Mouse (Mus musculus): ENCODE data around the gene Trmt2b.
"Not testable (repeated sequence)": the region's sequence is repeated elsewhere in the genome, so short reads cannot be mapped to it uniquely, and the experiment has no call there.

Gene Trmt2b

GRCm38 (mm10) chrX:134220618-134221017, 56.2 kb downstream of the Trmt2b start:
- no peak for DNase-seq (ENCODE audit: low spot score)

- DNase-seq (ENCODE audit: low spot score): no peak
These were observed 58.6 kb downstream of the Trmt2b start for GRCm38 (mm10) chrX:134218161-134218560.

GRCm38 (mm10) chrX:134211151-134211642, 65.6 kb downstream of the Trmt2b start:
- DNase-seq (ENCODE audit: low spot score): no peak

GRCm38 (mm10) chrX:134208491-134208890, 68.3 kb downstream of the Trmt2b start:
- DNase-seq (ENCODE audit: low spot score): no peak

- DNase-seq (ENCODE audit: low spot score): not testable (repeated sequence)
These were observed 89.6 kb downstream of the Trmt2b start, which contains the start of gene Arl13a for GRCm38 (mm10) chrX:134187201-134187600. Gene Arl13a (plus strand): TSS chrX:134187501.

- DNase-seq (ENCODE audit: low spot score): no peak
These were observed 102.1 kb downstream of the Trmt2b start for GRCm38 (mm10) chrX:134174699-134175098.

All from retina, embryonic 14.5 days (tissue).